Mouse (Mus musculus) intestine, postnatal 0 days (tissue): Measurements from ENCODE around the gene Tmem150a. TPM values are rescaled to one million over a fixed set of nuclear protein-coding genes. Genes with fewer than 3 reads are reported as not detected.
A peak's percentile ranks its signal among the peaks of the same experiment; 100 is the strongest.

Experiments used
- ATAC-seq: fragments of 200-750 bp; cut with Nextera tagmentation; 2 replicates; pipeline ENCODE4 v1.8.0; 2017; ENCODE audit warnings: mild to moderate bottlenecking, moderate TSS enrichment, moderate library complexity
- H3K27ac ChIP-seq: fragments of 300-500 bp; sonication (generic); 2 replicates; pipeline ENCODE4 v1.5.1; 2014; ENCODE audit warnings: mild to moderate bottlenecking, low read depth, low read length, moderate library complexity
- H3K27me3 ChIP-seq: fragments of 300-500 bp; sonication (generic); replicated peaks from 2 replicates; pipeline ENCODE4 v1.6.1; 2014; ENCODE audit warnings: low read length, mixed read lengths; ENCODE audit not compliant: control insufficient read depth, insufficient read depth
- H3K36me3 ChIP-seq: fragments of 300-500 bp; sonication (generic); 2 replicates; pipeline ENCODE4 v1.6.1; 2014; ENCODE audit warnings: mild to moderate bottlenecking, moderate library complexity; ENCODE audit not compliant: control insufficient read depth, insufficient read depth
- H3K4me1 ChIP-seq: fragments of 300-500 bp; sonication (generic); replicated peaks from 2 replicates; pipeline ENCODE4 v1.6.1; 2014; ENCODE audit warnings: antibody characterized with exemption, low read length, mixed read lengths; ENCODE audit not compliant: control insufficient read depth, insufficient read depth
- H3K4me2 ChIP-seq: fragments of 300-500 bp; sonication (generic); replicated peaks from 2 replicates; pipeline ENCODE4 v1.6.1; 2014; ENCODE audit warnings: low read depth, mild to moderate bottlenecking, moderate library complexity
- H3K4me3 ChIP-seq: fragments of 300-500 bp; sonication (generic); 2 replicates; pipeline ENCODE4 v1.5.1; 2014; ENCODE audit warnings: low read depth, low read length
- H3K9ac ChIP-seq: fragments of 300-500 bp; sonication (generic); 2 replicates; pipeline ENCODE4 v1.6.1; 2014; ENCODE audit warnings: mild to moderate bottlenecking, low read depth, low read length
- H3K9me3 ChIP-seq: fragments of 300-500 bp; sonication (generic); 2 replicates; pipeline ENCODE4 v1.6.1; 2016; ENCODE audit warnings: mixed run types; ENCODE audit not compliant: control insufficient read depth
- CTCF ChIP-seq: sonication (generic); IDR thresholded peaks from 2 replicates; pipeline ENCODE4 v1.5.1; 2016; ENCODE audit warnings: low read depth, mild to moderate bottlenecking, control low read depth, antibody characterized with exemption, moderate library complexity
- WGBS: fragments of 180-500 bp; shearing (Covaris S2); extraction: QIAGEN DNeasy Blood & Tissue Kit; methylation state at CpG from one replicate; pipeline ENCODE4 v1.1.7; 2014; 5-methylcytosine and 5-hydroxymethylcytosine counted together
- polyA plus RNA-seq: library from polyadenylated mRNA; unstranded; fragments of >200 nt; fragmentation: Nextera tagmentation; extraction: Ambion mirVana; gene quantifications from 2 replicates; pipeline ENCODE4 v1.2.1, GENCODE M21; 2015

Gene Tmem150a
- polyA plus RNA-seq, 1 experiment from 2014 or later = 12.4 TPM

- no peak overlapping the region for H3K4me2 ChIP-seq
- no peaks in the 10 kb centered on the region for H3K27me3 ChIP-seq
- H3K36me3 ChIP-seq = peaks cover 72% of the 10 kb centered on the region
- no peak overlapping the region for H3K9ac ChIP-seq
- H3K4me1 ChIP-seq = no peaks in the 10 kb centered on the region
- TF ChIP-seq CTCF = no peak
- H3K27ac ChIP-seq = no peak overlapping the region
- 68% methylated on average over 5 of the region's 5 CpGs for WGBS
- H3K4me3 ChIP-seq = no peak overlapping the region
- ATAC-seq = no peak
- no peaks in the 10 kb centered on the region for H3K9me3 ChIP-seq
These were observed 22.1 kb upstream of the Tmem150a start for GRCm38 (mm10) chr6:72333111-72333510.

DNA sequence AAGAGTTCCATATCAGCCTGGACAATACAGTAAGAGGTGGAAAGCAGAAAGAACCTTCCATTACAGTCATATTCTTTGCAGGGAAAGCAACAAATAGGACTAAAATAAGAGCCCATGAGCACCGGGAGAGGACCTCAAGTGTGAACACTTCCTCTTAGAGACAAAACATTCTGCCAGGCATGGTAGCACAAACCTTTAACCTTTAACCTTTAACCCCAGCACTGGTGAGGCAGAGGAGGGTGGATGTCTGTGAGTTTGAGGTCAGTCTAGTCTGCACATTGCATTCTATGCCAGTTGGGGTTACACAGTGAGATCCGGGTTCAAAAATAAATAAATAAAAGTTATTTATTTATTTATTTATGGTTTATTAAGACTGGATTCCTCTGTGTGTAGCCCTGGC lies 14.8 kb upstream of the Tmem150a start:
- H3K4me2 ChIP-seq = no peak overlapping the region
- H3K27me3 ChIP-seq = no peaks in the 10 kb centered on the region
- H3K27ac ChIP-seq = no peak overlapping the region
- H3K9ac ChIP-seq = no peak overlapping the region
- H3K36me3 ChIP-seq = peaks cover 40% of the 10 kb centered on the region
- no peak for TF ChIP-seq CTCF
- H3K4me3 ChIP-seq = no peak overlapping the region
- H3K4me1 ChIP-seq = no peaks in the 10 kb centered on the region
- no peaks in the 10 kb centered on the region for H3K9me3 ChIP-seq
- 45% methylated on average over 2 of the region's 2 CpGs for WGBS
- ATAC-seq = no peak

- under 1% methylated on average over 42 of the region's 42 CpGs for WGBS
- TF ChIP-seq CTCF = no peak
- H3K27ac ChIP-seq = peak overlapping the region; percentile 77
- no peaks in the 10 kb centered on the region for H3K9me3 ChIP-seq
- H3K27me3 ChIP-seq = no peaks in the 10 kb centered on the region
- peaks cover 15% of the 10 kb centered on the region for H3K36me3 ChIP-seq
- H3K4me2 ChIP-seq = peak overlapping the region; percentile 87
- peak overlapping the region; percentile 85 for H3K4me3 ChIP-seq
- ATAC-seq = peak; percentile 48
- H3K4me1 ChIP-seq = no peaks in the 10 kb centered on the region; the same call in 1 of the 2 replicates
- H3K9ac ChIP-seq = peak overlapping the region; percentile 90
These were observed 10.7 kb upstream of the Tmem150a start for GRCm38 (mm10) chr6:72344396-72345073.

DNA sequence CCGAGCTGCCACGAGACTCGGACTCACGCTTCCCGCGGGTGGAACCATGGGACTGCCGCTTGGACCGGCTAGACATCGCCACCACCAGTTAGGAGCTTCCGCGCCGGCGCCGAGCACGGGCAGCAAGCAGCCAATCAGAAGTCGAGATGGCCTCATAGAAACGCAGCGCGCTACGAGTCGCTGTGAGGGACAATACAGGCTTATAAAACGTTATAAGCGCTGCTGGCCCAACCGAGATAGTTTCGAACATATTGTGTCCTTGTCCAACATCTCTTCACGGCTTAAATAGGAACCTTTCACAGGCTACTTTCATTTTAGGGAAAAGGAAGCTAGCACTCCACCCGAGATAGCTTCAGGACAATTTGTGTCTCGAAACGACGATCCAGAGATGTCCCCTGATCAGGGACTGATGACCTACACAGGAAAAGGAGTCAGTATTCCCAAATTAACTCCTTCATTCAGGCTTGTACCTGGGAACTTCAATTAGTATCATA lies 10.1 kb upstream of the Tmem150a start, which contains the start of gene Usp39:
TSS of gene Usp39 (minus strand) at position 111 of the 494 bp plus-strand sequence.
- peak; percentile 83 for ATAC-seq
- no peak; the same call in 1 of the 2 replicates for TF ChIP-seq CTCF
- H3K9me3 ChIP-seq = no peaks in the 10 kb centered on the region
- H3K27ac ChIP-seq = peak within 1 kb of the TSS; percentile 77
- WGBS = under 1% methylated on average over 30 of the region's 30 CpGs
- H3K27me3 ChIP-seq = no peaks in the 10 kb centered on the region
- H3K9ac ChIP-seq = peak within 1 kb of the TSS; percentile 90
- H3K4me1 ChIP-seq = no peaks in the 10 kb centered on the region; the same call in 1 of the 2 replicates
- H3K4me2 ChIP-seq = peak within 1 kb of the TSS; percentile 87
- H3K4me3 ChIP-seq = peak within 1 kb of the TSS; percentile 85
- H3K36me3 ChIP-seq = peaks cover 16% of the 10 kb centered on the region

GRCm38 (mm10) chr6:72345633-72346032 lies 9.6 kb upstream of the Tmem150a start:
- Histone ChIP-seq H3K4me2 (peak overlapping the region; percentile 87), H3K27ac (no peak overlapping the region), H3K9ac (peak overlapping the region; percentile 90; the same call in 1 of the 2 replicates), H3K9me3 (no peaks in the 10 kb centered on the region), H3K36me3 (peaks cover 19% of the 10 kb centered on the region), H3K4me1 (no peaks in the 10 kb centered on the region; the same call in 1 of the 2 replicates), H3K27me3 (no peaks in the 10 kb centered on the region), H3K4me3 (peak overlapping the region; percentile 85)
- WGBS = 51% methylated on average over 6 of the region's 6 CpGs
- ATAC-seq = no peak
- TF ChIP-seq CTCF = no peak

DNA sequence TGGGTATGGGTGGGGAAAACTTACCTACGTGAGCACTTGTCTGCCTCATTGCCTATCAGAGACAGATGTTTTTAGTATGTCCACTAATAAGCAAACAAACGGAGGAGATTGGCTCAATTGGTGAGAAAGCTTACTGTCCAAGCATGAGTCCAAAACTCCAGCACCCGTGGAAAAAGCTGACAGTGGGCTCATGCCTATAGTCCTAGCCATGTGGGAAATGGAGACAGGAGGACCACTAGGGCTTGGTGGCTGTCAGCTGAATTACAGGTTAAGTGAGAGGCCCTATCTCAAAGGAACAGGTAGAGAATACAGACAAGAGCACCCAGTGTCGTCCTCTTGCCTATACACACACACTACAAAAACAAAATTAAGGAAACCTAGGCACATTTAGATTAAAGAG lies 9.0 kb upstream of the Tmem150a start:
- ATAC-seq = no peak
- Histone ChIP-seq H3K27ac (no peak overlapping the region), H3K4me2 (no peak overlapping the region), H3K9ac (no peak overlapping the region), H3K36me3 (peaks cover 22% of the 10 kb centered on the region), H3K9me3 (no peaks in the 10 kb centered on the region), H3K27me3 (no peaks in the 10 kb centered on the region), H3K4me1 (no peaks in the 10 kb centered on the region; the same call in 1 of the 2 replicates), H3K4me3 (no peak overlapping the region)
- WGBS = 87% methylated on average over 4 of the region's 4 CpGs
- no peak for TF ChIP-seq CTCF
